Mouse (Mus musculus) neural tube, embryonic 11.5 days (tissue): ENCODE measurements around the gene Zfp414. TPM values are rescaled to one million over a fixed set of nuclear protein-coding genes. Genes with fewer than 3 reads are reported as not detected.

ENCODE experiments used
- ATAC-seq: fragments of 200-750 bp; cut with Nextera tagmentation; 2 replicates; pipeline ENCODE4 v1.8.0; 2017; ENCODE audit warnings: moderate number of reproducible peaks, mild to moderate bottlenecking, moderate TSS enrichment, moderate library complexity; ENCODE audit not compliant: insufficient read depth, low FRiP score, low TSS enrichment
- DNase-seq: peaks from one replicate; pipeline ENCODE4 v3.0.0-alpha.2; 2015; ENCODE audit warnings: low spot score
- H3K27ac ChIP-seq: fragments of 300-500 bp; sonication (generic); 2 replicates; pipeline ENCODE4 v1.5.1; 2014; ENCODE audit warnings: low read depth, mild to moderate bottlenecking, low read length
- H3K27me3 ChIP-seq: fragments of 300-500 bp; sonication (generic); 2 replicates; pipeline ENCODE4 v1.6.1; 2014; ENCODE audit warnings: mild to moderate bottlenecking, low read length, mixed read lengths; ENCODE audit not compliant: control insufficient read depth, insufficient read depth
- H3K36me3 ChIP-seq: fragments of 300-500 bp; sonication (generic); 2 replicates; pipeline ENCODE4 v1.6.1; 2014; ENCODE audit warnings: mild to moderate bottlenecking, low read length, moderate library complexity, mixed read lengths; ENCODE audit not compliant: control insufficient read depth, insufficient read depth
- H3K4me1 ChIP-seq: fragments of 300-500 bp; sonication (generic); 2 replicates; pipeline ENCODE4 v1.6.1; 2014; ENCODE audit warnings: low read length, mixed read lengths; ENCODE audit not compliant: control insufficient read depth, insufficient read depth
- H3K4me2 ChIP-seq: fragments of 300-500 bp; sonication (generic); 2 replicates; pipeline ENCODE4 v1.6.1; 2014; ENCODE audit warnings: low read depth, mild to moderate bottlenecking, moderate library complexity
- H3K4me3 ChIP-seq: fragments of 300-500 bp; sonication (generic); 2 replicates; pipeline ENCODE4 v1.5.1; 2014; ENCODE audit warnings: low read depth, low read length
- H3K9ac ChIP-seq: fragments of 300-500 bp; sonication (generic); 2 replicates; pipeline ENCODE4 v1.6.1; 2014; ENCODE audit warnings: mild to moderate bottlenecking, low read length
- H3K9me3 ChIP-seq: fragments of 300-500 bp; sonication (generic); 2 replicates; pipeline ENCODE4 v1.6.1; 2016; ENCODE audit warnings: low read length; ENCODE audit not compliant: control insufficient read depth
- WGBS: fragments of 180-500 bp; shearing (Covaris S2); extraction: QIAGEN DNeasy Blood & Tissue Kit; methylation state at CpG from one replicate; pipeline ENCODE4 v1.1.7; 2014; 5-methylcytosine and 5-hydroxymethylcytosine counted together
- polyA plus RNA-seq: library from polyadenylated mRNA; unstranded; fragments of >200 nt; fragmentation: Nextera tagmentation; extraction: Ambion mirVana; gene quantifications from 2 replicates; pipeline ENCODE4 v1.2.1, GENCODE M21; 2014

Gene Zfp414
- polyA plus RNA-seq, 1 experiment from 2014 or later: 71.0 TPM

DNA sequence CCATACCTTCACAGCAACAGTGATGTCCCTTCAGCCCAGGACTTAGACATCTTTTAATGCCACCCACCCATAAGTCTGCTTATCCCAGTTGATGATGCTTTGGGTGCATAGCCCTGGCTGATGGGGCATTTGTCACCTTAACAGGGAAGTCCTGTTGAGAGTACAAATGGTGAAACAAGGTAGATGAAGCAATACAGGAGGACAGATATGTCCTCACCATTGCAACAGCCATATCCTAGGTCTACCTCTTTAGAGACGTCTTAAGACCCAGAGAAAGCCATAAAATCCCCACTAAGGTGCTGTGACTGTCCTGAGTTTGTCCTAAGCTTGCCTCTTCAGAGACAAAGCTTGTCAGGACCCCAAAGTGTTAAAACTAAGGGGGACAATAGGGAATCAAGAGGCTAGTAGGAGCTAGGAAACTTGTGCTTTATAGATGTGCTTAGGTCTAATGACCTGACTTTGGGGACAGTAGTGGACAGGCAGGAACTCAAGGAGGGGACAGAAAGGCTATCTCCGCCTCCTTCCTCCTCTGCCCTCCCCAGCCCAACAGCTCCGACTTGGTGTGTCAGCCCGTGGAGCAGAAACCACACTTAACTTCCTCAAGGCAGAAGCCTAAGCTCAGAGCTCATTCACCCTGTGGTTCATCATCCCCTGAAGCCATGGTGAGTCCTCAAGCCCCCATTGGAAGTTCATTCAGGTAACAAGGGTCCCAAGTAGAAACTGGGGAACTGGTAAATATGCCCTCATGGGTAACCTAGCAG, 8.8 kb downstream of the Zfp414 start, which contains the start of gene Pram1:
Gene Pram1 (plus strand): TSS at position 541 of the 761 bp plus-strand sequence.
- WGBS: 84% methylated on average over 4 of the region's 4 CpGs
- no peak within 1 kb of the TSS for H3K4me3 ChIP-seq

GRCm38 (mm10) chr17:33639743-33640142, 10.9 kb downstream of the Zfp414 start:
- Histone ChIP-seq H3K9ac (no peak overlapping the region), H3K4me1 (no peaks in the 10 kb centered on the region), H3K4me2 (no peak overlapping the region), H3K9me3 (no peaks in the 10 kb centered on the region), H3K27ac (no peak overlapping the region), H3K4me3 (no peak overlapping the region), H3K27me3 (no peaks in the 10 kb centered on the region), H3K36me3 (peaks cover 7% of the 10 kb centered on the region)
- WGBS: 67% methylated on average over 6 of the region's 6 CpGs
- ATAC-seq: no peak
- no peak for DNase-seq

More for the DNA sequence above, 8.8 kb downstream of the Zfp414 start, which contains the start of gene Pram1:
- DNase-seq (no peak), ATAC-seq (no peak)
- no peak within 1 kb of the TSS for H3K27ac ChIP-seq
- H3K4me1 ChIP-seq: no peaks in the 10 kb centered on the region
- H3K27me3 ChIP-seq: no peaks in the 10 kb centered on the region
- H3K9me3 ChIP-seq: no peaks in the 10 kb centered on the region
- H3K36me3 ChIP-seq: no peaks in the 10 kb centered on the region
- no peak within 1 kb of the TSS for H3K4me2 ChIP-seq
- H3K9ac ChIP-seq: no peak within 1 kb of the TSS

DNA sequence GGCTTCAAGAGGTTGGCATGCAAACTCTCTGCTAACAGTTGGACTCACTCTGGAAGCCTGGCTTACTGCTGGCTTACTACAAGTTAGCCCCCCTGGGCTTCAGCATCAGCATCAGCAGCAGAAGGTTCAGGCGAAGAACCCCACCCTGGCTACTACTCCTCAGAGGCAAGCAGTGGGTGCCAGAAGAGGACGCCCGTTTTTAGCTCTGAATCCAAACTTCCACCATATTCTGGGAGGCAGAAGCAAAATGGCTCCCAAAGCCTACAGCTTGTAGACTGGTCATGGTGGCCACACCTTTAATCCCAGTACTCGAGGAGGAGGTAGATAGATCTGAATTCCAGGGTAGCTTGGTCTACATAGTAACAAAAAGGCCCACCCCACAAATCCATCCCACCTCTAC, 15.2 kb downstream of the Zfp414 start:
- DNase-seq (no peak), ATAC-seq (no peak)
- Histone ChIP-seq H3K9ac (no peak overlapping the region), H3K4me2 (no peak overlapping the region), H3K4me3 (no peak overlapping the region), H3K4me1 (no peaks in the 10 kb centered on the region), H3K27me3 (no peaks in the 10 kb centered on the region), H3K36me3 (peaks cover 16% of the 10 kb centered on the region), H3K9me3 (no peaks in the 10 kb centered on the region), H3K27ac (no peak overlapping the region)
- WGBS: 91% methylated on average over 4 of the region's 4 CpGs

- H3K36me3 ChIP-seq: peaks cover 25% of the 10 kb centered on the region
Measured at GRCm38 (mm10) chr17:33645073-33645472, 16.2 kb downstream of the Zfp414 start.

GRCm38 (mm10) chr17:33649781-33650475, 21.0 kb downstream of the Zfp414 start:
- ATAC-seq (no peak), DNase-seq (no peak)
- Histone ChIP-seq H3K27ac (no peak overlapping the region), H3K4me2 (no peak overlapping the region), H3K9me3 (no peaks in the 10 kb centered on the region), H3K9ac (no peak overlapping the region), H3K36me3 (peaks cover 28% of the 10 kb centered on the region), H3K4me1 (no peaks in the 10 kb centered on the region), H3K27me3 (no peaks in the 10 kb centered on the region), H3K4me3 (no peak overlapping the region)
- 97% methylated on average over 34 of the region's 34 CpGs for WGBS

More at GRCm38 (mm10) chr17:33645073-33645472, 16.2 kb downstream of the Zfp414 start:
- DNase-seq: no peak
- no peaks in the 10 kb centered on the region for H3K4me1 ChIP-seq
- no peak overlapping the region for H3K4me3 ChIP-seq
- no peaks in the 10 kb centered on the region for H3K9me3 ChIP-seq
- no peak overlapping the region for H3K4me2 ChIP-seq
- H3K27ac ChIP-seq: no peak overlapping the region
- WGBS: 92% methylated on average over 8 of the region's 8 CpGs
- ATAC-seq: no peak
- H3K27me3 ChIP-seq: no peaks in the 10 kb centered on the region
- no peak overlapping the region for H3K9ac ChIP-seq

DNA sequence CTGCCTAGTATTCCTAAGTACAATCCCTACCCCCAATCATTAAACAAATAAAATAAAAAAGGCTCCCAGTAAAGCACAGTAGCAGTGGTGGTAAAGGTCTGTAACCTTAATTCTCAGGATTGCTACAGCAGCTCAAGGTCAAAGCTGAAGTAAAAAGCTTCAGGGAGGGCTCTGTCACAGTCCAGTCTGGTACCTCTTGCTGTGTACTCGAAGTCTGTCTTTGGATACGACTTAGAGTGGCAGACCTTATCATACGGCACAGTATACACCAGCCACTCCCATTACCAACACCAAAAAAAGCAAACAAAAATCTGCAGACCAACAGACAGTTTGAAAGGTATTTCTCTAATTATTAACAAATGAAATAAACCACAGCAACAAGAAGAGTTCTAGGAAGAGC, 37.9 kb downstream of the Zfp414 start:
- H3K9me3 ChIP-seq: no peaks in the 10 kb centered on the region
- no peak overlapping the region for H3K9ac ChIP-seq
- no peak overlapping the region for H3K4me2 ChIP-seq
- ATAC-seq: no peak
- no peak for DNase-seq
- peaks cover 2% of the 10 kb centered on the region; the same call in 1 of the 2 replicates for H3K36me3 ChIP-seq
- H3K4me3 ChIP-seq: no peak overlapping the region
- H3K27me3 ChIP-seq: no peaks in the 10 kb centered on the region
- H3K4me1 ChIP-seq: no peaks in the 10 kb centered on the region
- WGBS: 94% methylated on average over 3 of the region's 3 CpGs
- no peak overlapping the region for H3K27ac ChIP-seq

GRCm38 (mm10) chr17:33669681-33670080, 40.8 kb downstream of the Zfp414 start:
- DNase-seq: no peak
- 90% methylated on average over 3 of the region's 3 CpGs for WGBS
- H3K36me3 ChIP-seq: no peaks in the 10 kb centered on the region; the same call in 1 of the 2 replicates

GRCm38 (mm10) chr17:33673837-33674236, 44.9 kb downstream of the Zfp414 start:
- WGBS: 69% methylated on average over 1 of the region's 1 CpGs
- Histone ChIP-seq H3K4me3 (no peak overlapping the region), H3K27me3 (no peaks in the 10 kb centered on the region), H3K9me3 (no peaks in the 10 kb centered on the region), H3K4me2 (no peak overlapping the region), H3K36me3 (peaks cover 3% of the 10 kb centered on the region; the same call in 1 of the 2 replicates), H3K27ac (no peak overlapping the region), H3K4me1 (no peaks in the 10 kb centered on the region), H3K9ac (no peak overlapping the region)
- DNase-seq (no peak), ATAC-seq (no peak)

More at GRCm38 (mm10) chr17:33669681-33670080, 40.8 kb downstream of the Zfp414 start:
- H3K9ac ChIP-seq: no peak overlapping the region
- no peaks in the 10 kb centered on the region for H3K9me3 ChIP-seq
- H3K4me1 ChIP-seq: no peaks in the 10 kb centered on the region
- no peaks in the 10 kb centered on the region for H3K27me3 ChIP-seq
- H3K27ac ChIP-seq: no peak overlapping the region
- no peak overlapping the region for H3K4me2 ChIP-seq
- H3K4me3 ChIP-seq: no peak overlapping the region
- no peak for ATAC-seq
